Mouse (Mus musculus): ENCODE data around the gene Adarb2. TPM values are rescaled to one million over a fixed set of nuclear protein-coding genes. Genes with fewer than 3 reads are reported as not detected.

Adarb2 gene
- total and polyA plus RNA-seq, 3 experiments = not detected

DNA sequence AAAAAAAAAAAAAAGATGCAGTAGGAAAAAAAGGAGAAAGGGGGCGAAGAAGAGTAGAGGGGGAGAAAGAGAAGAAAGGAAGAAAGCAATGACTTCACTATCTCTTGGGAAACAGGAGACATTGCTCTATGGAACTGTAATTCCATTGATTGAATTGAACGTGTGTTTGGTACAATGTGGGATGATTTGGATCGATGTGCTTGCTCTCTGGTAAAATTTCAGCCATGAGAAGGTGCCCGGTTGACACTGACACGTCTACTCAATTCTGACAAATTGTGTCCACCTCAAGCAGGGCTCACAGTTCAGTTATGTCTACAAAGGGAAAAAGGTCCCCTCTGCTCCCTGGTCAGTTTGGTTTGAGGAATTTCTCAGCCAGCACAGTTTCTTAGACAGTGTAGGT, 495.8 kb downstream of the Adarb2 start:
- H3K79me2 ChIP-seq (replicated peaks; ENCODE audit: control insufficient read depth, insufficient read depth, low read length) = no peaks in the 10 kb centered on the region
- no peak overlapping the region for H3K9ac ChIP-seq (ENCODE audit: low read depth, low read length)
- no peak for TF ChIP-seq POLR2A (IDR thresholded peaks at IDR 0.05; ENCODE audit: insufficient read depth, low read depth, low read length)
- TF ChIP-seq CTCF (IDR thresholded peaks at IDR 0.05) = no peak
- no peak for TF ChIP-seq EP300 (IDR thresholded peaks at IDR 0.05; ENCODE audit: insufficient read depth, low read depth, low read length)
- no peak for DNase-seq
- intact Hi-C loops (cut with DNase I) = no loop called here
- WGBS = 78% methylated on average over 5 of the region's 5 CpGs
- no peak overlapping the region for H3K4me3 ChIP-seq
- H3K4me1 ChIP-seq (ENCODE audit: control insufficient read depth, insufficient read depth, low read length) = no peaks in the 10 kb centered on the region
- H3K27ac ChIP-seq = no peak overlapping the region
- no peaks in the 10 kb centered on the region for H3K36me3 ChIP-seq (ENCODE audit: control insufficient read depth, insufficient read depth, low read length)
- H3K27me3 ChIP-seq (ENCODE audit: control insufficient read depth, insufficient read depth, low read length) = no peaks in the 10 kb centered on the region

DNA sequence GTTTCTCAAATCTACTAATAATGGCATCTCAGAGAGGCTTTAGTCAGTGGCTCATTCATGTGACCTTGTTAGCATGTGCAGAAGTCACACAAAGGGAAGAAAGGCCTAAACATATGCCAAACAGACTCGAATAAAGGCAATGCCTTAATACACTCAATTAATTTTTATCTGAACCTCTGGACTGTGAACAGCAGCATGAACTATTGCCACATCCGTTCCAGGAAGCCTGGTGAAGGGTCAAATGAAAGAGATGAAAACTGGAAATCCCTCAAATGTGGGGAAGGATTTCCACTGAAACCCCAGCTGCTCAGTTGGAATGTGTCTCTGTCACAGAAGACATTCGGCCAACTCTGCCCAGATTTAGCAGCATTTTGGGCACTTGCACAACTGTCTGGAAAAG, 497.2 kb downstream of the Adarb2 start:
- Histone ChIP-seq H3K27me3 (ENCODE audit: control insufficient read depth, insufficient read depth, low read length) (no peaks in the 10 kb centered on the region), H3K9ac (ENCODE audit: low read depth, low read length) (no peak overlapping the region), H3K36me3 (ENCODE audit: control insufficient read depth, insufficient read depth, low read length) (no peaks in the 10 kb centered on the region), H3K4me3 (no peak overlapping the region), H3K4me1 (ENCODE audit: control insufficient read depth, insufficient read depth, low read length) (no peaks in the 10 kb centered on the region), H3K27ac (no peak overlapping the region), H3K79me2 (replicated peaks; ENCODE audit: control insufficient read depth, insufficient read depth, low read length) (no peaks in the 10 kb centered on the region)
- no peak for TF ChIP-seq EP300 (IDR thresholded peaks at IDR 0.05; ENCODE audit: insufficient read depth, low read depth, low read length)
- TF ChIP-seq CTCF (IDR thresholded peaks at IDR 0.05) = no peak
- intact Hi-C loops (cut with DNase I) = no loop called here
- 60% methylated on average over 3 of the region's 3 CpGs for WGBS
- DNase-seq = no peak

DNA sequence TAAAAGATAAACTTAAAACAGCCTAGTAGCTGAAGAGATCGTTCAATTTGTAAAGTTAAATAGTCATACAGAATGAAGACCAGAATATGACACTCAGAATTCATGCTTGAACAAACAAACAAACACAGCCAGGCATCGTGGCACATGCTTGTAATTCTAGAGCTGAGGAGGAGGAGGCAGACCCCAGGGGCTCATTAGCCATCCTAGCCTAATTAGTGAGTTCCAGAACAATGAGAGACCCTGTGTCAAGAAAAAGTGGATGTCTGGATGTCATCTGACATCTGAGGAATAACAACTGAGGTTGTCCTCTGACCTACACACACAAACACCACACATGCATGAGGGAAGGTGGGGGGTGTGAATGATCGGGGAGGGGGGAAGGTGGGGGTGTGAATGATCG, 498.3 kb downstream of the Adarb2 start:
- no peak for DNase-seq
- no peak for TF ChIP-seq EP300 (IDR thresholded peaks at IDR 0.05; ENCODE audit: insufficient read depth, low read depth, low read length)
- TF ChIP-seq POLR2A (IDR thresholded peaks at IDR 0.05; ENCODE audit: insufficient read depth, low read depth, low read length) = no peak
- no peak for TF ChIP-seq CTCF (IDR thresholded peaks at IDR 0.05)
- Histone ChIP-seq H3K27ac (no peak overlapping the region), H3K79me2 (replicated peaks; ENCODE audit: control insufficient read depth, insufficient read depth, low read length) (no peaks in the 10 kb centered on the region), H3K4me1 (ENCODE audit: control insufficient read depth, insufficient read depth, low read length) (no peaks in the 10 kb centered on the region), H3K36me3 (ENCODE audit: control insufficient read depth, insufficient read depth, low read length) (no peaks in the 10 kb centered on the region), H3K9ac (ENCODE audit: low read depth, low read length) (no peak overlapping the region), H3K27me3 (ENCODE audit: control insufficient read depth, insufficient read depth, low read length) (no peaks in the 10 kb centered on the region), H3K4me3 (no peak overlapping the region)
- intact Hi-C loops (cut with DNase I) = no loop called here
- WGBS = 58% methylated on average over 4 of the region's 4 CpGs

DNA sequence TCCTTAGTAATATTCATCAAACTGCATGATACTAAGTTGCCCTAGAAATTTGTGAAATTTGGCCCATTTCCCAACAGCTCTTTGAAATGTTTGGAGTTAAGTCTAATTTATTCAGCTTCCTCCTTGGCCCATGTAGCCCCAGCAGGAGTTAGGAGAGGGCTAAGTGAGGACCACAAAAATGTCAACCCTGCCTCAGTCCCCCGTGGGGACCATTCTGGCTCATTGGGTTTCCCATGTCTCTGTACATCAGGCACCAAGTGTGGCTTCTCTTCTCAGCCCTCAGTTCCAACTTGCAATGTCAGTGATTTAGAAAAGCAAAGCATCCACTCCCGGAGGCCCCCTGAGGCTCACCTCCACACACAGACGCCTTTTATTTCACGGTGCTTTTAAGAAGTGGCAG, 502.6 kb downstream of the Adarb2 start:
- DNase-seq = no peak
- no peaks in the 10 kb centered on the region for H3K27me3 ChIP-seq (ENCODE audit: control insufficient read depth, insufficient read depth, low read length)
- no peak overlapping the region for H3K4me3 ChIP-seq
- TF ChIP-seq POLR2A (IDR thresholded peaks at IDR 0.05; ENCODE audit: insufficient read depth, low read depth, low read length) (no peak), CTCF (IDR thresholded peaks at IDR 0.05) (no peak), EP300 (IDR thresholded peaks at IDR 0.05; ENCODE audit: insufficient read depth, low read depth, low read length) (no peak)
- 63% methylated on average over 4 of the region's 4 CpGs for WGBS
- H3K27ac ChIP-seq = no peak overlapping the region
- H3K4me1 ChIP-seq (ENCODE audit: control insufficient read depth, insufficient read depth, low read length) = no peaks in the 10 kb centered on the region
- H3K79me2 ChIP-seq (replicated peaks; ENCODE audit: control insufficient read depth, insufficient read depth, low read length) = no peaks in the 10 kb centered on the region
- intact Hi-C loops (cut with DNase I) = no loop called here
- H3K9ac ChIP-seq (ENCODE audit: low read depth, low read length) = no peak overlapping the region
- H3K36me3 ChIP-seq (ENCODE audit: control insufficient read depth, insufficient read depth, low read length) = no peaks in the 10 kb centered on the region

DNA sequence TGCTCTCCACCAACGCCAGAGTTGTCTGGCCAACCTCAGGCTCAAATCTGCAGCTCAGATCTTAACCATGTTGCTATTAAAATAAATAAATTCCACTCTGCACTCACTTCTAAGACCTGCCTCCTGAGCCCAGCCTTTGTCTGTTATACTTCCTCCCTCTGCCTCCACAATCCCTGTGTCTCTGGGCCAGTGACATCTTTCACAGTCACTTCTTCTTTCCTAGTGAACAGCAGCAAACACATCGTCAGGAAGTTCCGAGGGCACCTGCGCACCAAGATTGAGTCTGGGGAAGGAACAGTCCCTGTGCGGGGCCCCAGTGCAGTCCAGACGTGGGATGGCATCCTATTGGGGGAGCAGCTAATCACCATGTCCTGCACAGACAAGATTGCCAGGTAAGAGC, 510.7 kb downstream of the Adarb2 start:
- no peak for DNase-seq
- Histone ChIP-seq H3K36me3 (ENCODE audit: control insufficient read depth, insufficient read depth, low read length) (no peaks in the 10 kb centered on the region), H3K27me3 (ENCODE audit: control insufficient read depth, insufficient read depth, low read length) (no peaks in the 10 kb centered on the region), H3K9ac (ENCODE audit: low read depth, low read length) (no peak overlapping the region), H3K27ac (no peak overlapping the region), H3K79me2 (replicated peaks; ENCODE audit: control insufficient read depth, insufficient read depth, low read length) (no peaks in the 10 kb centered on the region), H3K4me3 (no peak overlapping the region), H3K4me1 (ENCODE audit: control insufficient read depth, insufficient read depth, low read length) (no peaks in the 10 kb centered on the region)
- no peak for TF ChIP-seq EP300 (IDR thresholded peaks at IDR 0.05; ENCODE audit: insufficient read depth, low read depth, low read length)
- 69% methylated on average over 6 of the region's 6 CpGs for WGBS
- intact Hi-C loops (cut with DNase I) = no loop called here

DNA sequence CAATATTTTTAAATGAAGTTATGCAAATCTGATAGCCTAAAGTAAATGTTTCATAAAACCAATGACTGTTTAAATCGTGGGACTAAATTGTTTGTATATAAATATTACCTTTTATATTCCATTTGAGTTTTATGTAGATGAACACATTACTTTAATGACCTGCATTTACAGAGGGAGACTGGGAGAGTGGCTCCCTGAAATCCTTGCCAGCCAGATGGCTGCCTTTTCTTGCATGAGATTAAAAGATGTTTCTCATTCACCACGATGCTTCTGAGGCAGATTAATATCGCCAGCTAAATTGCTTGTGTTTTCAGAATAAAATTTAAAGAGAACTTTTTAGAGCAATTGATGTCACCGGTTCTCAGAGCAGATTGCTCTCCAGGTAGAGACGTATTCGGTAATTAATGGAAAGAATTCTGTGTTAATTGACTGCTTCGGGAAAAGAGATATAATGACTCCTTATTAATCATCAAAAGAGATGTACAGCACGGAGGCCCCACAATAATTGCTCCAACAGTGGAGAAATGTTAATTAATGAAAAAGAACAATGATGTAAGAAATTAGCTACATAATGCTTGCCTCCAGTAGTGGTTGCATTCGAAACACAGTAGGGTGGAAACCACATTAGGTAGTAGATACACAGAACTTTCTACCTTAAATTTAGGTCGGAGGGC, 527.4 kb downstream of the Adarb2 start:
- TF ChIP-seq POLR2A (IDR thresholded peaks at IDR 0.05; ENCODE audit: insufficient read depth, low read depth, low read length) (no peak), EP300 (IDR thresholded peaks at IDR 0.05; ENCODE audit: insufficient read depth, low read depth, low read length) (no peak), CTCF (IDR thresholded peaks at IDR 0.05) (no peak)
- H3K9ac ChIP-seq (ENCODE audit: low read depth, low read length) = no peak overlapping the region
- no peaks in the 10 kb centered on the region for H3K79me2 ChIP-seq (replicated peaks; ENCODE audit: control insufficient read depth, insufficient read depth, low read length)
- DNase-seq = no peak
- intact Hi-C loops (cut with DNase I) = no loop called here
- H3K4me3 ChIP-seq = no peak overlapping the region
- no peak overlapping the region for H3K27ac ChIP-seq
- H3K36me3 ChIP-seq (ENCODE audit: control insufficient read depth, insufficient read depth, low read length) = no peaks in the 10 kb centered on the region
- H3K27me3 ChIP-seq (ENCODE audit: control insufficient read depth, insufficient read depth, low read length) = no peaks in the 10 kb centered on the region
- 76% methylated on average over 10 of the region's 10 CpGs for WGBS
- no peaks in the 10 kb centered on the region for H3K4me1 ChIP-seq (ENCODE audit: control insufficient read depth, insufficient read depth, low read length)

All from heart, adult 2 months (tissue).